Mouse (Mus musculus) hindbrain, embryonic 12.5 days (tissue): ENCODE measurements around the gene Pxn. TPM values are rescaled to one million over a fixed set of nuclear protein-coding genes. Genes with fewer than 3 reads are reported as not detected.

ENCODE experiments used
- ATAC-seq: fragments of 200-750 bp; cut with Nextera tagmentation; 2 replicates; pipeline ENCODE4 v1.8.0; 2017; ENCODE audit warnings: moderate TSS enrichment; ENCODE audit not compliant: low FRiP score
- H3K27ac ChIP-seq: fragments of 300-500 bp; sonication (generic); 2 replicates; pipeline ENCODE4 v1.5.1; 2016; ENCODE audit warnings: mild to moderate bottlenecking
- H3K27me3 ChIP-seq: fragments of 300-500 bp; sonication (generic); 2 replicates; pipeline ENCODE4 v1.6.1; 2016; ENCODE audit warnings: mild to moderate bottlenecking
- H3K36me3 ChIP-seq: fragments of 300-500 bp; sonication (generic); 2 replicates; pipeline ENCODE4 v1.6.1; 2016; ENCODE audit warnings: mild to moderate bottlenecking
- H3K4me1 ChIP-seq: fragments of 300-500 bp; sonication (generic); 2 replicates; pipeline ENCODE4 v1.6.1; 2016
- H3K4me2 ChIP-seq: fragments of 300-500 bp; sonication (generic); replicated peaks from 2 replicates; pipeline ENCODE4 v1.6.1; 2016; ENCODE audit warnings: mild to moderate bottlenecking
- H3K4me3 ChIP-seq: fragments of 300-500 bp; sonication (generic); 2 replicates; pipeline ENCODE4 v1.5.1; 2016; ENCODE audit warnings: mild to moderate bottlenecking
- H3K9ac ChIP-seq: fragments of 300-500 bp; sonication (generic); 2 replicates; pipeline ENCODE4 v1.6.1; 2016; ENCODE audit warnings: mild to moderate bottlenecking, moderate library complexity
- H3K9me3 ChIP-seq: fragments of 300-500 bp; sonication (generic); replicated peaks from 2 replicates; pipeline ENCODE4 v1.6.1; 2016; ENCODE audit warnings: mild to moderate bottlenecking
- WGBS: fragments of 180-500 bp; shearing (Covaris S2); methylation state at CpG from one replicate; pipeline ENCODE4 v1.1.7; 2016; 5-methylcytosine and 5-hydroxymethylcytosine counted together
- polyA plus RNA-seq: library from polyadenylated mRNA; unstranded; fragments of >200 nt; fragmentation: Nextera tagmentation; extraction: Ambion mirVana; gene quantifications from 2 replicates; pipeline ENCODE4 v1.2.1, GENCODE M21; 2016

The Pxn gene
- polyA plus RNA-seq, 1 experiment from 2014 or later = 34.0 TPM

GRCm38 (mm10) chr5:115553801-115554420 is 47.4 kb downstream of the Pxn start:
- no peaks in the 10 kb centered on the region for H3K27me3 ChIP-seq
- WGBS = 86% methylated on average over 33 of the region's 33 CpGs
- no peak overlapping the region for H3K9ac ChIP-seq
- no peak overlapping the region for H3K27ac ChIP-seq
- ATAC-seq = no peak
- no peak overlapping the region for H3K4me3 ChIP-seq
- H3K9me3 ChIP-seq = no peaks in the 10 kb centered on the region
- peaks cover 25% of the 10 kb centered on the region for H3K36me3 ChIP-seq
- H3K4me2 ChIP-seq = no peak overlapping the region
- H3K4me1 ChIP-seq = peaks cover 5% of the 10 kb centered on the region

- H3K36me3 ChIP-seq = peaks cover 24% of the 10 kb centered on the region
- H3K4me1 ChIP-seq = peaks cover 5% of the 10 kb centered on the region
- 89% methylated on average over 18 of the region's 18 CpGs for WGBS
- H3K9ac ChIP-seq = no peak overlapping the region
- no peak overlapping the region for H3K4me2 ChIP-seq
- no peak overlapping the region for H3K4me3 ChIP-seq
- H3K9me3 ChIP-seq = no peaks in the 10 kb centered on the region
- ATAC-seq = no peak
- H3K27ac ChIP-seq = no peak overlapping the region
- no peaks in the 10 kb centered on the region for H3K27me3 ChIP-seq
These were observed 48.2 kb downstream of the Pxn start for GRCm38 (mm10) chr5:115554536-115555291.

- Histone ChIP-seq H3K9me3 (no peaks in the 10 kb centered on the region), H3K4me2 (no peak overlapping the region), H3K9ac (no peak overlapping the region), H3K4me3 (no peak overlapping the region), H3K4me1 (peaks cover 13% of the 10 kb centered on the region), H3K36me3 (peaks cover 30% of the 10 kb centered on the region), H3K27me3 (no peaks in the 10 kb centered on the region), H3K27ac (no peak overlapping the region)
- ATAC-seq = no peak
- 9% methylated on average over 8 of the region's 8 CpGs for WGBS
These were observed 49.7 kb downstream of the Pxn start for GRCm38 (mm10) chr5:115556217-115556616.

- H3K36me3 ChIP-seq = peaks cover 34% of the 10 kb centered on the region
- peaks cover 13% of the 10 kb centered on the region for H3K4me1 ChIP-seq
- H3K9me3 ChIP-seq = no peaks in the 10 kb centered on the region
- no peaks in the 10 kb centered on the region for H3K27me3 ChIP-seq
- H3K4me3 ChIP-seq = no peak overlapping the region
- no peak for ATAC-seq
- no peak overlapping the region for H3K27ac ChIP-seq
- no peak overlapping the region for H3K4me2 ChIP-seq
- WGBS = 93% methylated on average over 14 of the region's 14 CpGs
- no peak overlapping the region for H3K9ac ChIP-seq
These were observed 51.8 kb downstream of the Pxn start for GRCm38 (mm10) chr5:115558182-115558794.

- Histone ChIP-seq H3K4me1 (peaks cover 13% of the 10 kb centered on the region), H3K27ac (peak within 1 kb of the TSS; percentile 83), H3K9ac (peak within 1 kb of the TSS; percentile 89), H3K9me3 (no peaks in the 10 kb centered on the region), H3K27me3 (no peaks in the 10 kb centered on the region), H3K4me2 (peak within 1 kb of the TSS; percentile 71), H3K4me3 (peak within 1 kb of the TSS; percentile 89), H3K36me3 (peaks cover 27% of the 10 kb centered on the region)
- ATAC-seq = peak; percentile 98
- WGBS = under 1% methylated on average over 73 of the region's 78 CpGs
These were observed 53.0 kb downstream of the Pxn start, which contains the start of gene Rplp0 for GRCm38 (mm10) chr5:115559237-115560101. Gene Rplp0, plus strand, starts transcription at chr5:115559467.

- ATAC-seq = no peak
- no peaks in the 10 kb centered on the region for H3K27me3 ChIP-seq
- H3K36me3 ChIP-seq = peaks cover 27% of the 10 kb centered on the region
- H3K4me2 ChIP-seq = peak overlapping the region; percentile 71
- no peak overlapping the region for H3K27ac ChIP-seq
- peak overlapping the region; percentile 89 for H3K9ac ChIP-seq
- peaks cover 18% of the 10 kb centered on the region for H3K4me1 ChIP-seq
- H3K4me3 ChIP-seq = peak overlapping the region; percentile 89
- no peaks in the 10 kb centered on the region for H3K9me3 ChIP-seq
- 37% methylated on average over 13 of the region's 13 CpGs for WGBS
These were observed 53.9 kb downstream of the Pxn start for GRCm38 (mm10) chr5:115560336-115560905.

DNA sequence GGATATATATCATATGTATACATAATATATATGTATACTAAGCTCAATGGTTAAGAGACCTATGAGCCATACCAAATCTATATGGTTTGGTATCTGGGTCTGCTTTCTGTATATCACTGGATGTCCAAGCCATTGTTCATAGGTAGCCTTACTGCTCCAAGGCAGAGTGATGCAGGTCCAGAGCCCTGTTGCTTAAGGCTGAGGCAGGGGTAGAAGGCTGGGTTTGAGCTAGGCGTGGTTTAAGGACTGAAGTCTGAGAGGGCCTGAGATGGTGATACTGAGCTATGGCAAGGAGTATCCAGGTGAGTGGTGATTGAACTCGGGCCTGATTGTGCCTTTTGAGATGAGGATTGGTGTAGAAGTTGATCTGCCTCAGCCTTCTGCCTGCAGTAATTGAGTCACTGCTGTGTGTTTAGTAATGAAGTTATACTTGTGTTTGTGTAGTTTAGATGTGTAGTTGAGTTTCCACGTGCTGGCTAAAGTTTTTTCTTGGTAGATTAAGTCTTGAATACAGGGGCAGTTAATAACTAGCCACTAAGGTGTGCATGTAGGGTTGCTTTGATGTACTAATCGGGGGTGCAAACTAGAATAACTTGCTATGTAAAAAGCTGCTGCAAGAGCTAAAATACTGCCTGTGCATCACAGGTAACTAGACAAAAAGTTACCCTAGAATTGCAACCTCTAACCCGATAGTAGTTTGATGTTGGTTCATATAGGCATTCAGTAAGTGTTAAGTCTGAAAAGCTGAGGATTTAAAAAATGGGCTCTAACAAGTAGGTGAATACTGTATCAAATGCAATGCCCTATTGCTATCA is 57.5 kb downstream of the Pxn start:
- Histone ChIP-seq H3K4me1 (peaks cover 26% of the 10 kb centered on the region), H3K9me3 (no peaks in the 10 kb centered on the region), H3K4me2 (peak overlapping the region; percentile 81; the same call in 1 of the 2 replicates), H3K9ac (no peak overlapping the region), H3K27ac (peak overlapping the region; percentile 79; the same call in 1 of the 2 replicates), H3K36me3 (peaks cover 27% of the 10 kb centered on the region), H3K27me3 (no peaks in the 10 kb centered on the region), H3K4me3 (0 out of 2 replicates have a peak overlapping the region, but pooled peaks have one; percentile 97)
- 49% methylated on average over 5 of the region's 5 CpGs for WGBS
- ATAC-seq = no peak

DNA sequence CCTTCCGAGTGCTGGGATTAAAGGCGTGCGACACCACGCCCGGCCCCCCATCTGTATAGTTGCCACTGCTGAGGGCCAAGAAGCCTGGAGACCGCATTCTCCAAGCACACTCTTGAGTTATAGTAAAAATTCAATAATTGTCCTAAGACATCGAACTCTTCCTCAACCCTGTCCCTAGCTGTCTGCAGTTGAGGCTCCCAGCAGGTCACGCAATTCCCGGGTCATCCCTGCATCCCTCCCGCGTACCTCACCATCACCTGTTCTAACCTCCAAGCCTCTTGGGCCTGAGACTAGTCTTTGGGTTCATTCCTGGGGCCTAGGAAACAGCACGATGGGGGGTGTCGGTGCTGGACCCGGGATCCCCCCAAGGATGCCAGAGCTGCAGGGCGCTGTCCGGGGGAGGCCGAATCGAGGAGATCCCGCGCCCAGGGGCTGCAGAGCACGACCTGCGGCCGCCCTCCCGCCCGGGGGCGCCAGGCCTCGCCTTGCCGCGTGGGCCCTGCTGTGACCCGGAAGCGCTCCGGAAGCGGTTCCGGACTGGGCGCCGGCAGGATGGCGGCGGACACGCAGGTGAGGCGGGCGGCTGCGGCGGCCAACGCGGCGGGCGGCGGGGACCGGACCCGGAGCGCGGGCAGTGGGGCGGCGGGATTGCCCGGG is 58.4 kb downstream of the Pxn start, which contains the start of gene Gcn1l1:
Gene Gcn1l1, plus strand, starts transcription at position 518 of the 657 bp plus-strand sequence.
- H3K36me3 ChIP-seq = peaks cover 27% of the 10 kb centered on the region
- no peaks in the 10 kb centered on the region for H3K9me3 ChIP-seq
- peak within 1 kb of the TSS; percentile 97 for H3K4me3 ChIP-seq
- H3K27ac ChIP-seq = peak within 1 kb of the TSS; percentile 79
- H3K4me1 ChIP-seq = peaks cover 30% of the 10 kb centered on the region
- 2% methylated on average over 44 of the region's 55 CpGs for WGBS
- H3K4me2 ChIP-seq = peak within 1 kb of the TSS; percentile 81
- peak; percentile 83 for ATAC-seq
- peak within 1 kb of the TSS; percentile 94 for H3K9ac ChIP-seq
- H3K27me3 ChIP-seq = no peaks in the 10 kb centered on the region

- peak overlapping the region; percentile 81 for H3K4me2 ChIP-seq
- H3K36me3 ChIP-seq = peaks cover 27% of the 10 kb centered on the region
- no peaks in the 10 kb centered on the region for H3K27me3 ChIP-seq
- under 1% methylated on average over 38 of the region's 46 CpGs for WGBS
- H3K9ac ChIP-seq = peak overlapping the region; percentile 94
- peak; percentile 52 for ATAC-seq
- no peaks in the 10 kb centered on the region for H3K9me3 ChIP-seq
- peak overlapping the region; percentile 79 for H3K27ac ChIP-seq
- H3K4me1 ChIP-seq = peaks cover 26% of the 10 kb centered on the region
- H3K4me3 ChIP-seq = peak overlapping the region; percentile 97
These were observed 58.9 kb downstream of the Pxn start for GRCm38 (mm10) chr5:115565403-115565802.

- peaks cover 17% of the 10 kb centered on the region for H3K4me1 ChIP-seq
- WGBS = 46% methylated on average over 10 of the region's 10 CpGs
- no peak overlapping the region for H3K9ac ChIP-seq
- H3K4me3 ChIP-seq = no peak overlapping the region
- ATAC-seq = no peak
- no peak overlapping the region for H3K4me2 ChIP-seq
- H3K9me3 ChIP-seq = no peaks in the 10 kb centered on the region
- no peak overlapping the region for H3K27ac ChIP-seq
- peaks cover 24% of the 10 kb centered on the region for H3K36me3 ChIP-seq
- no peaks in the 10 kb centered on the region for H3K27me3 ChIP-seq
These were observed 62.2 kb downstream of the Pxn start for GRCm38 (mm10) chr5:115568681-115569080.
